Mouse (Mus musculus) c-Kit-negative CD71-positive TER-119-positive erythroid progenitor cells, embryonic 14.5 days (primary cell): ENCODE data around the gene Trim63.

Source experiments
- DNase-seq: peaks from one replicate; pipeline ENCODE4 v3.0.0-alpha.2; 2013; ENCODE audit warnings: low read depth, low spot score

The Trim63 gene

GRCm38 (mm10) chr4:134298626-134299497, 16.1 kb upstream of the Trim63 start:
- DNase-seq: no peak

- no peak for DNase-seq
Measured at GRCm38 (mm10) chr4:134299498-134299810, 15.5 kb upstream of the Trim63 start.

- DNase-seq: no peak
Measured at GRCm38 (mm10) chr4:134300316-134300715, 14.6 kb upstream of the Trim63 start.

- no peak for DNase-seq
Measured at GRCm38 (mm10) chr4:134302084-134302483, 12.8 kb upstream of the Trim63 start.

- DNase-seq: no peak
Measured at GRCm38 (mm10) chr4:134306963-134307362, 8.0 kb upstream of the Trim63 start.

GRCm38 (mm10) chr4:134307367-134308072, 7.4 kb upstream of the Trim63 start:
- DNase-seq: no peak

- DNase-seq: no peak
Measured at GRCm38 (mm10) chr4:134310106-134310505, 4.8 kb upstream of the Trim63 start.

GRCm38 (mm10) chr4:134310656-134311055, 4.3 kb upstream of the Trim63 start:
- DNase-seq: no peak

- DNase-seq: no peak
Measured at GRCm38 (mm10) chr4:134311784-134312183, 3.1 kb upstream of the Trim63 start.

- DNase-seq: no peak
Measured at GRCm38 (mm10) chr4:134312341-134312740, 2.6 kb upstream of the Trim63 start.

- DNase-seq: no peak
Measured at GRCm38 (mm10) chr4:134312901-134313300, 2.0 kb upstream of the Trim63 start.

GRCm38 (mm10) chr4:134314081-134314655, 752 bp upstream of the Trim63 start:
- DNase-seq: no peak

- DNase-seq: no peak
Measured at GRCm38 (mm10) chr4:134315470-134315869, 550 bp downstream of the Trim63 start.

GRCm38 (mm10) chr4:134316390-134316789, 1.5 kb downstream of the Trim63 start:
- DNase-seq: no peak

GRCm38 (mm10) chr4:134319074-134319473, 4.2 kb downstream of the Trim63 start:
- no peak for DNase-seq

GRCm38 (mm10) chr4:134319674-134320073, 4.8 kb downstream of the Trim63 start:
- no peak for DNase-seq

GRCm38 (mm10) chr4:134321524-134321923, 6.6 kb downstream of the Trim63 start:
- DNase-seq: no peak

- DNase-seq: no peak
Measured at GRCm38 (mm10) chr4:134324655-134325054, 9.7 kb downstream of the Trim63 start.

- no peak for DNase-seq
Measured at GRCm38 (mm10) chr4:134326859-134327530, 12.1 kb downstream of the Trim63 start.

- DNase-seq: no peak
Measured at GRCm38 (mm10) chr4:134328151-134328550, 13.2 kb downstream of the Trim63 start.

- DNase-seq: no peak
Measured at GRCm38 (mm10) chr4:134328832-134329231, 13.9 kb downstream of the Trim63 start.

- DNase-seq: no peak
Measured at GRCm38 (mm10) chr4:134330281-134330680, 15.4 kb downstream of the Trim63 start.
